ENCODE assay signal across 8 mouse cellular contexts in the genomic region with DNA sequence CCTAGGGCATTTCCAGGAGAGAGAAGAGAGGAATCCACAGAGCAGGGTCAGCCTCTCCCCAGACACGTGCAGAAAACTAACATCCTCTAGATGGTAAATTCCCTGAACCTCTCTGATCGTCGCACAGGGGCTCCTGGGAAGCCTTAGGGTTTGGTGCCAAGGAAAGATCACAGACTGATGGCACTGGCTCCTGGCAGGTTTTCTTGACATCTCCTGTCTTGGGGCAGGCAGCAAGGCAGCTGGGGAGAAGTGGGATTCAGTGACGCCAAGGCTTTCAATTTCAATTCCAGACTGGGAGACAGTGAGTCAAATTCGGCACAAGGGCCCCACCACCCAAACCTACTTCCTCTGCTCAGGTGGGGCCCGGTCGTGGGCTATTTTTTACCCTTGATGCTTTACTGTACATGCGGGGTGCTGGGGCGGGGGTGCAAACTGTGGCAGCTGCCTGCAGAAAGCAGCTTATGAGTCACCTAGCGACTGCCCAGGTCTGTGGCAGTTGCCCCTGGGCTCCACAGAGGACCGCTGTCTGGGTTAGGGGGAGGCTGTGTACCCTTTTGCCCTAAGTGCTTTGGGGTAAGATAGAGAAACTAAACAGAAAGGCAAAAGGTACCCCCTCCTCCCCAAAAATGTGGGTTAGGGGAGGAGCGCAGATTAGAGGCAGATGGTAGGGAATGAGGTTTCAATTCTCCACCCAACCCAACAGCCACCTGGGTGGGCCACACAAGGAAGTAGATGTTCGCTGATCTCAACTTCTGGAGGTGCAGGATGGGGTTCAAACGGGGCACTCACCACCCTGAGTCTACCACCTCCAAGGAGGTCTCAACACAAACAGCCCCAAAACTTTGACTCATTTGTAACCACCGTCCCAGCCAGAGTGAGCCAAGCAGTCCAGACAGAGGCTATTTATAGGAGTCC. TPM values are rescaled to one million over a fixed set of nuclear protein-coding genes. Genes with fewer than 3 reads are reported as not detected.
DNase-seq lines count a peak whose midpoint lies in the region; ATAC-seq and TF ChIP-seq lines count a peak whose summit lies in the region.

No protein-coding gene starts in this region.

- H3K27me3 ChIP-seq in forebrain, embryonic 15.5 days: no peaks in the 10 kb centered on the region
- no peaks in the 10 kb centered on the region for H3K27me3 ChIP-seq in limb, embryonic 14.5 days (ENCODE audit: control insufficient read depth, insufficient read depth, low read length)

- no peak for TF ChIP-seq POLR2A in limb, embryonic 14.5 days (IDR thresholded peaks at IDR 0.05; ENCODE audit: borderline replicate concordance, extremely low read depth, insufficient read depth, insufficient read length)

- peaks cover 65% of the 10 kb centered on the region for H3K4me1 ChIP-seq in forebrain, embryonic 15.5 days
- H3K4me1 ChIP-seq in limb, embryonic 14.5 days (ENCODE audit: control insufficient read depth, insufficient read depth, low read length): peaks cover 59% of the 10 kb centered on the region

- no peak; the same call in 1 of the 2 replicates for ATAC-seq in forebrain, embryonic 15.5 days (replicated peaks)
- no peak; the same call in 1 of the 2 replicates for ATAC-seq in limb, embryonic 14.5 days (ENCODE audit: low FRiP score, low read depth)

- peak overlapping the region; percentile 89 for H3K27ac ChIP-seq in forebrain, embryonic 15.5 days (replicated peaks)
- H3K27ac ChIP-seq in limb, embryonic 14.5 days (replicated peaks; ENCODE audit: low read depth, low read length): peak overlapping the region; percentile 90

- 9% methylated on average over 15 of the region's 15 CpGs for WGBS in forebrain, embryonic 15.5 days
- 8% methylated on average over 15 of the region's 15 CpGs for WGBS in limb, embryonic 14.5 days

- H3K9me3 ChIP-seq in forebrain, embryonic 15.5 days: no peaks in the 10 kb centered on the region
- no peaks in the 10 kb centered on the region for H3K9me3 ChIP-seq in limb, embryonic 14.5 days (ENCODE audit: control insufficient read depth, low read length)

- peak; percentile 30 to 53 for DNase-seq in heart, adult 18-20 months
- no peak for DNase-seq in heart, adult 9 months (ENCODE audit: low spot score in 2 of 2)
- peak; percentile 67 for DNase-seq in CD4-positive, CD25-positive, alpha-beta regulatory T cell, adult 2 months (ENCODE audit: low read depth, low spot score)
- DNase-seq in limb, embryonic 14.5 days (ENCODE audit: low spot score): no peak
- peak; percentile 44 for DNase-seq in retina, embryonic 14.5 days (ENCODE audit: low spot score)
- no peak for DNase-seq in adrenal gland, postnatal 4 days (ENCODE audit: low spot score in 2 of 2)
- no peak for DNase-seq in frontal cortex, postnatal 10 days (ENCODE audit: low spot score in 2 of 2)

- peak overlapping the region; percentile 100 for H3K4me3 ChIP-seq in forebrain, embryonic 15.5 days
- peak overlapping the region; percentile 92 for H3K4me3 ChIP-seq in limb, embryonic 14.5 days (replicated peaks; ENCODE audit: low read length)

- no peaks in the 10 kb centered on the region for H3K36me3 ChIP-seq in forebrain, embryonic 15.5 days
- no peaks in the 10 kb centered on the region for H3K36me3 ChIP-seq in limb, embryonic 14.5 days (ENCODE audit: control insufficient read depth, insufficient read depth, low read length)

- peak overlapping the region; percentile 99 for H3K9ac ChIP-seq in forebrain, embryonic 15.5 days (replicated peaks)
- peak overlapping the region; percentile 98 for H3K9ac ChIP-seq in limb, embryonic 14.5 days (ENCODE audit: low read depth, low read length, severe bottlenecking)

- peak overlapping the region; percentile 67 for H3K4me2 ChIP-seq in forebrain, embryonic 15.5 days (replicated peaks)
- H3K4me2 ChIP-seq in limb, embryonic 14.5 days (replicated peaks; ENCODE audit: low read depth, low read length, severe bottlenecking): peak overlapping the region; percentile 80

RNA-seq across cellular contexts. Expression of a gene that starts 1.6 kb away (rescaled TPM):
- total RNA-seq in heart, adult 18-20 months (2021): 10 to 100 TPM; 25.8 to 28.1 TPM
- 6.8 and 7.5 TPM in 2 replicates for polyA plus RNA-seq in forebrain, embryonic 15.5 days (2015; fragmentation: Nextera tagmentation; extraction: Ambion mirVana)
- 41.0 and 62.3 TPM in 2 replicates for polyA plus RNA-seq in limb, embryonic 14.5 days (2012; rRNA removed)
- 10.2 and 11.6 TPM in 2 replicates for polyA plus RNA-seq in limb, embryonic 14.5 days (2014; fragmentation: Nextera tagmentation; extraction: Ambion mirVana)
- total RNA-seq in adrenal gland, postnatal 4 days (2021): 10 to 100 TPM; 61.8 to 63.4 TPM

RNA-seq across cellular contexts. Expression of a gene that starts 56.0 kb away (rescaled TPM):
- 1 to 10 TPM in 1 of 2 experiments, under 1 TPM in 1; 0.90 to 1.3 TPM for total RNA-seq in heart, adult 18-20 months (2021)
- 0.11 and 0.23 TPM in 2 replicates for polyA plus RNA-seq in forebrain, embryonic 15.5 days (2015; fragmentation: Nextera tagmentation; extraction: Ambion mirVana)
- 0.60 and 0.69 TPM in 2 replicates for polyA plus RNA-seq in limb, embryonic 14.5 days (2012; rRNA removed)
- 0.33 and 0.65 TPM in 2 replicates for polyA plus RNA-seq in limb, embryonic 14.5 days (2014; fragmentation: Nextera tagmentation; extraction: Ambion mirVana)
- 1 to 10 TPM; 2.0 to 2.1 TPM for total RNA-seq in adrenal gland, postnatal 4 days (2021)

Comparison
In these comparisons a context has a peak if more than half of its experiments do, and no peak if none do; other contexts are left out.
1. DNase-seq: peak in heart, adult 18-20 months (2 of 2), CD4-positive, CD25-positive, alpha-beta regulatory T cell, adult 2 months (single experiment) and retina, embryonic 14.5 days (single experiment); none in heart, adult 9 months (0 of 2), limb, embryonic 14.5 days (single experiment), adrenal gland, postnatal 4 days (0 of 2) and frontal cortex, postnatal 10 days (0 of 2).